Comparison of ENCODE assay signal across 19 mouse cellular contexts in genomic region chr11:21024111-21024510, GRCm38 (mm10).
A peak's percentile ranks its signal among the peaks of the same experiment; 100 is the strongest.
DNase-seq lines count a peak whose midpoint lies in the region; ATAC-seq and TF ChIP-seq lines count a peak whose summit lies in the region.
"Had no signal": no experiment of that assay in that cellular context is flagged by ENCODE, and none has a peak within 500 bp of the region (broad histone marks: within the 10 kb centered on the region; RNA-seq: fewer than 3 reads in every experiment).

No protein-coding gene starts in this region.

- H3K9ac ChIP-seq in forebrain, postnatal 0 days = no peak overlapping the region
- H3K9ac ChIP-seq in forebrain, embryonic 12.5 days = no peak overlapping the region
- no peak overlapping the region for H3K9ac ChIP-seq in heart, postnatal 0 days (replicated peaks; ENCODE audit: low read depth, low read length)
- no peak overlapping the region for H3K9ac ChIP-seq in intestine, embryonic 16.5 days (ENCODE audit: low read depth, low read length)
- H3K9ac ChIP-seq: liver, embryonic 13.5 days; midbrain, embryonic 12.5 days had no signal

- 44% methylated on average over 4 of the region's 4 CpGs for WGBS in forebrain, postnatal 0 days
- WGBS in forebrain, embryonic 12.5 days = 88% methylated on average over 4 of the region's 4 CpGs
- 24% methylated on average over 4 of the region's 4 CpGs for WGBS in heart, postnatal 0 days
- 65% methylated on average over 4 of the region's 4 CpGs for WGBS in intestine, embryonic 16.5 days

- H3K27me3 ChIP-seq in forebrain, postnatal 0 days (ENCODE audit: insufficient read depth, low read length) = no peaks in the 10 kb centered on the region
- H3K27me3 ChIP-seq in forebrain, embryonic 12.5 days = no peaks in the 10 kb centered on the region
- no peaks in the 10 kb centered on the region for H3K27me3 ChIP-seq in heart, postnatal 0 days (ENCODE audit: control insufficient read depth, insufficient read depth, low read length)
- H3K27me3 ChIP-seq in intestine, embryonic 16.5 days (replicated peaks; ENCODE audit: control insufficient read depth, insufficient read depth, low read length) = no peaks in the 10 kb centered on the region
- H3K27me3 ChIP-seq: liver, embryonic 13.5 days; midbrain, embryonic 12.5 days had no signal

- no peak overlapping the region for H3K4me3 ChIP-seq in forebrain, postnatal 0 days (ENCODE audit: low read depth, low read length)
- H3K4me3 ChIP-seq in forebrain, embryonic 12.5 days (replicated peaks) = no peak overlapping the region
- H3K4me3 ChIP-seq in heart, postnatal 0 days (ENCODE audit: low read depth, low read length) = no peak overlapping the region
- no peak overlapping the region for H3K4me3 ChIP-seq in intestine, embryonic 16.5 days (ENCODE audit: low read length)
- H3K4me3 ChIP-seq: erythroblast, embryonic 14.5 days; limb, embryonic 10.5 days; liver, embryonic 13.5 days; midbrain, embryonic 12.5 days had no signal

- peak; percentile 46; the same call in 1 of the 2 replicates for ATAC-seq in forebrain, postnatal 0 days
- no peak for ATAC-seq in forebrain, embryonic 12.5 days (ENCODE audit: low FRiP score)
- no peak for ATAC-seq in heart, postnatal 0 days (ENCODE audit: insufficient read depth, low read depth)
- peak; percentile 43 for ATAC-seq in CD4-positive, CD25-positive, alpha-beta regulatory T cell, adult 4 months
- ATAC-seq in intestine, embryonic 16.5 days = peak; percentile 82
- no peak for ATAC-seq in activated CD4-positive, CD25-positive, alpha-beta regulatory T cell, adult 4 months
- ATAC-seq: hindbrain, embryonic 16.5 days had no signal

- TF ChIP-seq EP300 in heart, postnatal 0 days (IDR thresholded peaks at IDR 0.05; ENCODE audit: low read depth) = no peak

- no peaks in the 10 kb centered on the region for H3K9me3 ChIP-seq in forebrain, postnatal 0 days (ENCODE audit: low read length)
- H3K9me3 ChIP-seq in forebrain, embryonic 12.5 days = no peaks in the 10 kb centered on the region
- H3K9me3 ChIP-seq in heart, postnatal 0 days (replicated peaks; ENCODE audit: control insufficient read depth, low read length) = no peaks in the 10 kb centered on the region
- no peaks in the 10 kb centered on the region for H3K9me3 ChIP-seq in intestine, embryonic 16.5 days (ENCODE audit: control insufficient read depth, low read length)
- H3K9me3 ChIP-seq: limb, embryonic 10.5 days; liver, embryonic 13.5 days; midbrain, embryonic 12.5 days had no signal

- intact Hi-C loops in heart, postnatal 25 days (cut with DNase I) = no loop called here

- H3K27ac ChIP-seq in forebrain, postnatal 0 days (ENCODE audit: low read depth, low read length) = no peak overlapping the region
- no peak overlapping the region for H3K27ac ChIP-seq in forebrain, embryonic 12.5 days
- 0 out of 2 replicates have a peak overlapping the region, but pooled peaks have one; percentile 2 for H3K27ac ChIP-seq in heart, postnatal 0 days (ENCODE audit: low read depth)
- H3K27ac ChIP-seq in intestine, embryonic 16.5 days (ENCODE audit: low read length) = no peak overlapping the region
- H3K27ac ChIP-seq: limb, embryonic 10.5 days; liver, embryonic 13.5 days; midbrain, embryonic 12.5 days had no signal

- TF ChIP-seq CTCF in forebrain, postnatal 0 days (IDR thresholded peaks at IDR 0.05; ENCODE audit: low read depth) = no peak
- TF ChIP-seq CTCF in heart, postnatal 0 days (IDR thresholded peaks at IDR 0.05; ENCODE audit: low read depth) = no peak

- no peak for DNase-seq in forebrain, postnatal 0 days
- no peak for DNase-seq in heart, postnatal 0 days (ENCODE audit: low spot score)
- no peak for DNase-seq in heart, postnatal 25 days (ENCODE audit: low spot score)
- DNase-seq in urinary bladder, postnatal 4 days (ENCODE audit: low spot score in 2 of 2) = no peak
- DNase-seq: adrenal gland, postnatal 10 days; cerebellum, adult 2 months; gastrocnemius, postnatal 36 days; heart, postnatal 36 days; liver, embryonic 13.5 days; lung, postnatal 10 days; thymus, postnatal 25 days had no signal

- H3K36me3 ChIP-seq in forebrain, postnatal 0 days (ENCODE audit: insufficient read depth) = no peaks in the 10 kb centered on the region
- no peaks in the 10 kb centered on the region for H3K36me3 ChIP-seq in forebrain, embryonic 12.5 days (replicated peaks)
- H3K36me3 ChIP-seq in heart, postnatal 0 days (replicated peaks; ENCODE audit: control insufficient read depth, insufficient read depth, low read length) = no peaks in the 10 kb centered on the region
- no peaks in the 10 kb centered on the region for H3K36me3 ChIP-seq in intestine, embryonic 16.5 days (ENCODE audit: control insufficient read depth, insufficient read depth, low read length)
- H3K36me3 ChIP-seq: limb, embryonic 10.5 days; liver, embryonic 13.5 days; midbrain, embryonic 12.5 days had no signal

- no peak overlapping the region for H3K4me2 ChIP-seq in forebrain, postnatal 0 days (ENCODE audit: low read depth)
- H3K4me2 ChIP-seq in forebrain, embryonic 12.5 days = no peak overlapping the region
- no peak overlapping the region for H3K4me2 ChIP-seq in heart, postnatal 0 days (ENCODE audit: low read depth, low read length)
- no peak overlapping the region for H3K4me2 ChIP-seq in intestine, embryonic 16.5 days (ENCODE audit: low read depth, low read length)
- H3K4me2 ChIP-seq: liver, embryonic 13.5 days; midbrain, embryonic 12.5 days had no signal

- no peaks in the 10 kb centered on the region for H3K4me1 ChIP-seq in forebrain, postnatal 0 days (ENCODE audit: insufficient read depth)
- no peaks in the 10 kb centered on the region for H3K4me1 ChIP-seq in forebrain, embryonic 12.5 days
- no peaks in the 10 kb centered on the region for H3K4me1 ChIP-seq in heart, postnatal 0 days (ENCODE audit: control insufficient read depth, insufficient read depth)
- no peaks in the 10 kb centered on the region; the same call in 1 of the 2 replicates for H3K4me1 ChIP-seq in intestine, embryonic 16.5 days (ENCODE audit: control insufficient read depth, insufficient read depth, low read length)
- H3K4me1 ChIP-seq: limb, embryonic 10.5 days; liver, embryonic 13.5 days; midbrain, embryonic 12.5 days had no signal

Comparison
In these comparisons a context has a peak if more than half of its experiments do, and no peak if none do; other contexts are left out.
1. ATAC-seq: peak in forebrain, postnatal 0 days (single experiment), CD4-positive, CD25-positive, alpha-beta regulatory T cell, adult 4 months (single experiment) and intestine, embryonic 16.5 days (single experiment); none in forebrain, embryonic 12.5 days (single experiment), heart, postnatal 0 days (single experiment) and activated CD4-positive, CD25-positive, alpha-beta regulatory T cell, adult 4 months (single experiment).